Mouse (Mus musculus): ENCODE results near the gene Gpnmb.

GRCm38 (mm10) chr6:49073304-49074116 is 37.2 kb downstream of the Gpnmb start, which contains the start of gene Malsu1:
- no peak for TF ChIP-seq CTCF (IDR thresholded peaks at IDR 0.05; ENCODE audit: control insufficient read depth, insufficient read depth, insufficient read length)
- TF ChIP-seq MAX (IDR thresholded peaks at IDR 0.05) = no peak

Measured in C2C12 (cell line).